Mouse (Mus musculus) R1 (cell line): Measurements from ENCODE around the gene Ethe1.

Source experiments
- DNase-seq: peaks from one replicate; pipeline ENCODE4 v3.0.0-alpha.2; 2018; ENCODE audit warnings: low read depth, low spot score

The Ethe1 gene

DNA sequence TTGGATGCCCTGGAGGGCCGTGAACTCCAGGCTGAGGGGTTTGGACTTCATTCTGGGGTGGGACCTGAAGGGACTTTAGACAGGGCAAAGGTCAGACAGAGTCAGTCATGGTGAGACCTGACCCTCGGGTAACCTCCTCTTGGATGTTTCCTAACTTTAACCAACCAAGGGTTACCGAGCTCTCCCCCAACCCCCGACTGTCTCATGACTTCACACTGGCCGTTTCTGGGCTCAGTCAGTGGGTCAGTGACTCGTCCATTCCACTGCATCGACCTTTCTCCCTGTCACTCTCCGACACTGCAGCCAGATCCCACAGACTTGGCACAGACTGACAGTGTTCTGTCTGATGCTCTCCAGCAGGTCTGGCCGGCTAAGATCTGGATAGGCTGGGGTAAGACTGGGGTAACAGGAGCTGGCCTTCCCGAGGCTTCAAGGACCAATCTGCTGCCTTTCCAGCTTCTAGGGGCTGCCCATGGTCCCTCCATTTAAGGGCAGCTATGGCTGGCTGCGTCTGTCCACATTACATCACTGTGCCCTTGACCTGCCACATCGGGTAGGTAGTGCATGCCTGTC, 13.0 kb upstream of the Ethe1 start:
- no peak for DNase-seq

- no peak for DNase-seq
Measured at GRCm38 (mm10) chr7:24577811-24578210, 9.5 kb upstream of the Ethe1 start.

- no peak for DNase-seq
Measured at GRCm38 (mm10) chr7:24584876-24585275, 2.5 kb upstream of the Ethe1 start.

GRCm38 (mm10) chr7:24585995-24586394, 1.3 kb upstream of the Ethe1 start:
- DNase-seq, result peak; percentile 44

GRCm38 (mm10) chr7:24586828-24587227, 515 bp upstream of the Ethe1 start:
- no peak for DNase-seq

DNA sequence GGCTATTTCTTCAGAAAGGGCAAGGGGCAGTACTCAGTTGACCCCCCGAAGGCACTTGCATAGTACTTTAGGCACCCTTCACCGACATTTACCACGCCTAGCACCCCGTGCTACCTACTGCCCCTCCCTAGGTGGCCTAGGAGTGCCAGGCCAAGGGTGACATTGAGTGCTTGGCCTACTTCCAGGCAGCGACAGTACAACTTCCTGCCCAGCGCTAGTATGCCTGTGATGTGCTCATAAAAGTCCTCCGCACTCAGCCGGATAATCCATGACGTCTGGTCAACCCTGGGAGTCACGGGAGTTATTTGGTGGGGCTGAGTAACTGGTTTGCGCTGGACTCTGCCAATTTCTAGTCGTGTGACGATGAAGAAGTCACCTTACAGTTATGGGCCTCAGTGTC, 993 bp downstream of the Ethe1 start:
- DNase-seq, result no peak

DNA sequence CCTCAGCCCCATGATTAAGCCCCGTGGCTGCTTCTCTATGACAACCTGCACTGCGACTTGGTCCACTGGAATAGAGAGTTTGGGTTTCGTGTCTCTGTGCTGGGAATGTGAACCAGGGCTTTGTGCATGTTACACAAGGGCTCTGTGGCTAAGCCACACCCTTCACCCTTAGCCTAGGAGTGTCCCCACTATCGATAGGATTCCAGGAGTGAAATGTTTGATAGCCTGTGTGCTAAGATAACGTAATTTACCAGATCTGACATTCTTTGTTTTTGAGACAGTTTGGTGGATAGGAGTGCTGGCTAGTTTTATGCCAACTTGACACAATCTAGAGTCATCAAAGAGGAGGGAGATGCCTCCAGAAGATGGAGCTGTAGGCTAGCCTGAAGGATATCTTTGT, 4.4 kb downstream of the Ethe1 start:
- DNase-seq, result no peak

- no peak for DNase-seq
Measured at GRCm38 (mm10) chr7:24592163-24592562, 4.8 kb downstream of the Ethe1 start.

DNA sequence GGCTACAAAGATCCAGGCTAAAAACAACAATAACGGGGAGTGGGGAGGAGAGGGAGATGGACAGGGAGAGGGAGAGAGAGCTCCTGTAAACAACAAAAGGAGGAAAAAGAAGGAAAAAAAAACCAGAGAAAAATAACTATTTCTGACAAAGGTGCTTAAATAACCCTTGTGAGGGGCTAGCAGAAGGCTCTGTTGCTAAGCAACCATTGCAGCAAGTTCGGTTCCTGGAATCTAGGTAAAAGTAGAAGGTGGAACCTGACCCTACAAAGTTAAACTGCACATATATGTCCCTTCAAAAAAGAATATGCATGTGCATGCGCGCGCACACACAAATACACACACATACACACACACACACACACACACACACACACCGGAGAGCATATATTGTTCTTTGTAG, 5.4 kb downstream of the Ethe1 start:
- DNase-seq, result peak; percentile 53

DNA sequence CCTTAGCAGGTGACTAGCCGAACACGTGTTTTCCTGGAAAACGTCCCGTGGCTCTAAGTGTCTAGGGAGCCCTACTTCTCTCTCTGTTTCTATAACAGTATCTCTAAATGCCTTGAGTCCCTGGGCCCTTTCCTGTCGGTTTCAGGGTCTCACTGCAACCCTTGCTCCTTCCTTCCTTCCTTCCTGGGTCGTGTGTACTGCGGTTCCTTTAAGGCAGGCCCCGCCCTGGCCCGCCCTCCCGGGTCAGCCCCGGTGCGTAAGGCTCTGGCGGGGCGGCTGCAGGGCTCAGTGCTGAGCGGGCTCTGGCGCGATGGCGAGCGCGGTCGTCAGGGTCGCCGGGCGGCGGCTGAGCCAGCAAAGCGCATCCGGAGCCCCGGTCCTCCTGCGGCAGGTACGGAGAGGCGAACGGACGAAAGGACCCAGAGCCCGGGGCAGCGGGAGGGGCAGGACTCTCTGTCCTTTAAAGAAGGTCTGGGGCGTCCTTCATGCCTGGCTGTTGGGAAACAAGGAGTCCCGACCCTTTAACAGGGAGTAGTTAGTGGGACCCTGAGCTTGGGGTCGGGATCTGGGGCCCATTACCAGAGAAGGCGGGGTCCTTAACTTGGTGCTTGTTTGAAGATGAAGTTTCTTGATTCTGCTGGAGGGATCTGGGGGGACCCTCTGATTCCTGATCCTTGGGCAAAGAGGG, 6.4 kb downstream of the Ethe1 start:
- peak; percentile 78 for DNase-seq

- peak; percentile 47 for DNase-seq
Measured at GRCm38 (mm10) chr7:24594309-24594803, 7.0 kb downstream of the Ethe1 start.

- no peak for DNase-seq
Measured at GRCm38 (mm10) chr7:24595464-24595863, 8.1 kb downstream of the Ethe1 start.

DNA sequence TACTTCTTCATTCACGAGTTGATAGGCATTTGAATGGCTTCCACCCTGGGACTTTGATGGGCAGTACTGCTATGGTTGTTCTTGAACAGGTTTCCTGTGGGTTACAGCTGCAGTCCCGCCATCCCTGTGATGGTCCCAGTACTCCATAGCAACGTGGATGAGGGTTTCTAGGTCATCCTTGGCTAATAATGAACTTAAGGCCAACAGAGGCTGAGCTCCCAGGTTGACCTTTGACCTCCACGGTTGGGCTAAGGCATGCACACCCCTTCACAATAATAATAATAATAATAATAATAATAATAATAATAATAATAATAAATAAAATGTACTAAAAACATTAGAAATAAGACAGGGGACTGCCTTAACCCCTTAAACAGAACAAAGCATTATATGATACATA, 10.8 kb downstream of the Ethe1 start:
- no peak for DNase-seq

GRCm38 (mm10) chr7:24599211-24600067, 12.1 kb downstream of the Ethe1 start:
- DNase-seq, result peak; percentile 77

DNA sequence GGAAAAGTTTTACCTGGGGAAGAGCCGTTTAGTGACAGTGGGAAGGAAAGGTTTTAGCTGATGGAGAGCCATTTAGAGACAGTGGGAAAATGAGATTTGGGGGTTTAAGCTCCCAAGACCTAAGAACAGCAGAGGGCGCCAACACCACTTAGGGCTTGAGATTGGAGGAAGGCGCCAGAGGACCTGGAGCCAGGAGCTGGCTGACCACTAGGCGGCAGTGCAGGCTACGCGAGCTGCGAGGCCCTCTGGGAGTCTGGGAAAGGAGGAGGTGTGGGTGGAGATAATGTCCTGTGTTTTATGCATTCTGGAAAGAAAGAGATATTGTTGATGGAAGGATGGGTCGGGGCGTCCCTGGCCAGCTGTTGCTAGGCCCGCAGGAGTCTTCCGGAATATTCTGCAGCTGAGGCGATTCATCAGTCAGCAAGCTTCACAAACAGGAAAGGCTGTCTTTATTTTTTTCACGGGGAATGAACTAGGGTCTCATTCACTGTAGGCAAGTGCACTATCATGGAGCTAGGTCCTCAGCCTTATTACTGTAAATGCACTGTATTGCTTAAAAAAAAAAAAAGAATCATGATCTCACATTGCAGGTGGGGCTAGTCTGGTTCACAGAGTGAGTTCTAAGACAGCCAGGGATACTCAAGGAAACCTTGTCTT, 13.7 kb downstream of the Ethe1 start:
- DNase-seq, result peak; percentile 95

- no peak for DNase-seq
Measured at GRCm38 (mm10) chr7:24605561-24605960, 18.2 kb downstream of the Ethe1 start.

- no peak for DNase-seq
Measured at GRCm38 (mm10) chr7:24606046-24606445, 18.7 kb downstream of the Ethe1 start.

DNA sequence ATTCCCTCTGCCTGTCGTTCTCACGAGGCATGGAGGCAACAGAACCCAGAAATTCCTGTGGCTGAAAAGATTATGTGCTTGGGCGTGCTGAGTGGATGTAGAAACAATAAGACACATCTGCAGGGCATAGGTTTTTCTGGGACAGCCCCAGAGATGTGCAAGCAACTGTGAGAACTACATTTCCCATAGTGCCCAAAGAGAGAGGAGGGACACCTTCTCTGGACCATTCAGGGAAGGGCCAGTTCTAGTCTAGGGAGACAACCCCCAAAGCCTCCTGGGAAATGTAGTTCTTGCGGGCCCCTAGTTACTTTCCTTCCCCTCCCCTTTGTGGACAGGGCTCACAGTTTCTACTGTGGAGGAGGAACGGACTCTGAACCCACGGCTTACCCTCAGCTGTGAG, 20.7 kb downstream of the Ethe1 start:
- DNase-seq, result peak; percentile 88

DNA sequence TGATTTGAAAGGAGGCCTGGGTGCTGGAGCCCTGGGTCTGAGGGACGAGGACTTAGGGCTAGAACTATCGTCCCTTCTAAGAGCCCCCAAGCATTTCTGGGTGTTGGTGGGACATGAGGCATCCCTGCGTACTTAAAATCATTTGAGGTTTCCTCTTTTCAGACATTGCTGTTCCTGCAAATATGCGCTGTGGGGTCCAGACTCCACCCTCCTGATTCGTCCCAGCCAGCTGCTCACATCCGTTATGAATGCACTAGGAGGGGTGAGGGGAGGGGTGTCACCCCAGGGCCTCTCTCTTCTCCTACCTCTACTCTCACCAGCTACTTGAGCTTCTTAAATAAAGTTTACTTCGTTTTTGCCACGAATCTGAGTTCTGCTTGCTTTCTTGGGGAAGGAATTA, 21.2 kb downstream of the Ethe1 start:
- DNase-seq, result no peak

DNA sequence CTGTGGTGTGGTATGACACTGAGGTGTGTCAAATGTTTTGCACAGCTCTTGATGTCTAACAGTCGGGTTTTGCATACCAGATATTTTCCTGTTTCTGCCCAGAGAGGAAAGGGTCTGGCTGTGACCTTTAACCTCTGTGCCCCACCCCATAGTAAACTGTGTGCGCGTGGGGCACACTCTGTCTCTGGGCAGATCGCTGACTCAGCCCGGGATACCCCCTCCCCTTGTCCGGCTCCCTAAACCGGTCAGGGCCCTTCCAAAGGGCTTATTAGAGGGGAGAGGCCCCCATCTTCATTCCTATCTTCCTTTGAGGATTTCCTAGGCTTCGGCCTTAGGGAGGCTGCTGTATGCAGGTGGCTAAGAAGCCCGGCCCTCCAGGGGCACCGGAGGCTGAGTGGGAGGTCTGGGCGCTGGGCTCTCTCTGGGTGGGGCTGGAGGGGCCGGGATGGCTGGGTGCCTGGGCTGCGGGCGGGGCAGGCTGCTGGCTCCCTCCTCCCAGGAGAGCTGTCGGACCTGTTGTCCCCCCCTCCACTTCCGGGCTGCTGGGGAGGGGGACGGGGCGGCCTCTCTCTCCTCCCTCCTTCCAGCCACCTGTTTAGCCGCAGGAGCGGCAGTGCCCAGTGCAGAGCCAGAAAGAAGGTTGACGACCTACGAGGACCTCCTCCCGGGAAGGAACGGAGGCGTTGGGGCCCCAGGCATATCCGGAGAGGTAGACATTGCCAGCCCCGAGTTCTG, 23.0 kb downstream of the Ethe1 start, which contains the start of gene Phldb3:
Gene Phldb3, plus strand, starts transcription at position 620 of the 735 bp plus-strand sequence.
- no peak for DNase-seq

DNA sequence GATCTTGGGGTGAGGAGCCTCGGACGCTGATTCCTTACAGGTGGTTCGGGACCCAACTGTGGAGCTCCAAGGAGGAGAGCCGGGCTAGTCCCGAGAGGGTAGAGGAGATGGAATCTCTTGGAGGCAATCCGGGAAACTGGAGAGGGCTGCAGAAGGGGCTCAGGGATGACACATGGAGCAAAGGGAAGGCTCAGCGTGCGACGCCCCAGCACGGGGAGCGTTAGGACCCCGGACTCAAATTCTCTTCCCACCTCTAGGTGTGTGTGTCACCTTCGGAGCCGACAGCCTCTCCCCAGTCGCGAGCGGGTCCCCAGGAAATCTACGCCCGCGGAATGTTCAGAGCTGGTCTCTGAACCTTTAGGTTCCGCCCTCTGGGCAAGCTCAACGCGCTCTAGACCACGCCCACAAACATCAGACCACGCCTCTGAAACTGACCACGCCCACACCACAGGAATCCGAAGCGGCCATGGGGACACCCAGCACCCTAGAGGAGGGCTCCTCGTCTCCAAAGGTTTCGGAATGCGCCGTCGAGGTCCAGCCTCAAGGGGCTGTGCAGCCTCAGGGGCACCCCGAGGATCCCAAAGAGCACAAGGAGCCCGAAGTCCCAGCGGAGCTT, 23.6 kb downstream of the Ethe1 start:
- DNase-seq, result peak; percentile 80
